Mouse (Mus musculus) cortical plate, adult 2 months (tissue): Measurements from ENCODE around the gene Rps6kl1.

Experiments
- CTCF ChIP-seq: fragments of 200-500 bp; IDR thresholded peaks from 2 replicates; pipeline ENCODE4 v1.5.1; 2011; ENCODE audit warnings: mild to moderate bottlenecking, control low read depth, low read length; ENCODE audit not compliant: insufficient read depth; ENCODE audit errors: extremely low read depth
- POLR2A ChIP-seq: fragments of 200-500 bp; IDR thresholded peaks from 2 replicates; pipeline ENCODE4 v1.6.1; 2011; ENCODE audit warnings: mild to moderate bottlenecking, low read length, control low read depth; ENCODE audit not compliant: insufficient read depth; ENCODE audit errors: extremely low read depth

GRCm38 (mm10) chr12:85150321-85151001, 603 bp downstream of the Rps6kl1 start:
- TF ChIP-seq CTCF (no peak), POLR2A (no peak)
